Mouse (Mus musculus) right cerebral cortex, postnatal 25 days (tissue): Measurements from ENCODE around the gene Rnf111.
"Not testable (repeated sequence)": the region's sequence is repeated elsewhere in the genome, so short reads cannot be mapped to it uniquely, and the experiment has no call there.

Source experiments
- DNase-seq: peaks from one replicate; pipeline ENCODE4 v3.0.0; 2022

Rnf111 gene

DNA sequence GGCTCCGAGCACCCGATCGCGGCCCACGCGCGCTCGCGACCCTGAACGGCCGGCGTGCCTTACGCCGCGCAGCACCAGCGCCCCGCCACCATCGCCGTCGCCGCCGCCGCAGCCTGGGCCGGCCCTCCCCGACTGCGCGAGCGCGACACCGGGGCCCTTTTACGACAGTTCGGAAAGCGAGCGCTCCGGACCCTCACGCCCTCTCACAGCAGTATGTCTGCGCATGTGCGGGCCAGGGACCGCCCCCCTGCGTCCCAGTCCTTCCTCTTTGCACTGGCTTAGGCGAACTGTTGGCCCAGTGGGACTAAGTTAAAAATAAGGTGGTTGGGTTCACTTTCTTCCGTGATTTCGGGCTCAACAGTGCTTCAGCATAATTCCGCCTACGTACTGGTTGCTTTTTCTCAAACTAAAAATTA lies at the start of gene Rnf111:
Gene Rnf111, minus strand, starts transcription at position 100 of the 416 bp plus-strand sequence.
- peak; percentile 96 for DNase-seq

- DNase-seq = not testable (repeated sequence)
These were observed 48.7 kb upstream of the Rnf111 start for GRCm38 (mm10) chr9:70552233-70552632.

DNA sequence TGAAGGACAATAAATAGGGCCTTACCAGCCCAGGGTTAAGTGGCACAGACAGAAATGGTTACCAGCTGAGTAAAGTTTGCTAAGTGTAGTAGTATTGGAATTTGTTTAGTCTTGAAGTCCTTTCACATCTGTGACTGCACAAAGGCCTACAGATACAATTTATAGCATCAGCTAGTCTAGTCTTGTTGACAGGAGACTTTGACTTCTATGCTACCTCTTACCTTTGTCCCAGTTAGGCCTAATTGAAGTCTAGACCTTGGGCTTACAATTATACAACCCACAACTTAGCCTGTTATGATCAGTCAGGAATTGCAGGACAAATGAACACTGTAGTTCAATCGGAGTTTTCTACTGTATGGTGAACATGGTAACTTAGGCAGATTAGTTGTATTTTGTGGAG lies 48.0 kb upstream of the Rnf111 start:
- DNase-seq = no peak

DNA sequence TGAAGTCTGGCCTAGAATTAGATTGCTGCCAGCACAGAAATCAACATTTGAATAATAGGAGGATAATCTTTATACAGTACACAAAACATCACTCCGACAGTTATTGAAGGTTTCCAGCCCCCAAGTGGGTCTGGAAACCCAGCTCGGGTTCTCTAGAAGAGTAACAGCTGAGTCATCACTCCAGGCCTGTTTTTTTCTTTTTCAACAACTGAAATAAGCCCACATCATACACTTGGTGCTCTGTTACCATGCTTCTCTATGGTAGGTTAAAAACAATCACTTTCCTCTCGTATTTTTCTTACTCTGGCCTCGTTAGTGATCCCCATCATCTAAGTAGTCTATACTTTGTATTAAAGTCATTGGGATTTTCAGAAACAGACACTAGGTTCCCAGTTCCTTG lies 44.8 kb upstream of the Rnf111 start:
- DNase-seq = no peak

DNA sequence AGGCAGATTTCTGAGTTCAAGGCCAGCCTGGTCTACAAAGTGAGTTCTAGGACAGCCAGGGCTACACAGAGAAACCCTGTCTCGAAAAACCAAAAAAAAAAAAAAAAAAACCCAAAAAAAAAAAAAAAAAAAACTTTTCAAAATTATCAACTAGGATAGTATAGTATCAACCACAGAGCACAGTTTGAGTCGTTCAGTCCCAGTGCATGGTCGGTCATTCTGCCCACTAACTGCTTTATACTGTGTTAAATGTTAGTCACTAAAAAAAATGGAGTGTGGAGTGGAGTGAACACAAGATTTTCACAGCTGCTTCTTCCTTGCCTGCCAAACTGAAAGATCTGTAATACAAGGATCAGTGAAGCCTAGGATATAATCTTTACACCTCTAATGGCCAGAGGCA lies 43.1 kb upstream of the Rnf111 start:
- DNase-seq = not testable (repeated sequence)

DNA sequence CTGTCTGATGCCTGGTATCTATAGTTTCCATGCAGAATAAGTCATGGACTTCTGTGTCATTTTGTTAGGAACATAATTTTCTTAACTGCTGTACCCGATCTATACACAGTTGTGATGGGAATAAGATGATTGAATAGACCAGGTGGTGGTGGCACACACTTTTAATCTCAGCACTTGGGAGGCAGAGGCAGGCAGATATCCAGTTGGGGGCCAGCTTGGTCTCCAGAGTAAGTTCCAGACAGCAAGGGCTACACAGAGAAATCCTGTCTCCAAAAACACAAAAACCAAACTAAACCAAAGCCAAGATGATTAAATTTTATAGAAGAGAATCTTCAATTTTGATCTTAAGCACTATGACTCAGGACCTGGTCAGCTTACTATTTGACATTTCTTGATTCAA lies 41.3 kb upstream of the Rnf111 start:
- no peak for DNase-seq

DNA sequence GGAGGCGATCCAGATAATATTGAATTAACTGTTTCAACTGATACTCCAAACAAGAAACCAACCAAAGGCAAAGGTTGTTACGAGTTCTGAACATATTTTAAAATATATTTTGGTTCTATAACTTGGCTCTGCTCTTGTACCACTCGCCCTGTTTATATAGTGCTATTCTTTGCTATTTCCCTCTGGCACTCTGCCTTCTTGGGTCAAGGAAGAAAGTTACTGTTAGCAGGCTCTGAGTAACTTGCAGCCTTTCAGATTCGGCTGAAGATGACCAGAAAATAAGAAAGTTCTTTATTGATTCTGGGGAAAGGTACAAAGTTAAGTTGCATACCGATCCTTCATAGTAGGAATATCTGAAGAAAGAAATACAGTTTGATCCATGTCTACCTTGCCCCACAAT lies 40.5 kb upstream of the Rnf111 start:
- no peak for DNase-seq

DNA sequence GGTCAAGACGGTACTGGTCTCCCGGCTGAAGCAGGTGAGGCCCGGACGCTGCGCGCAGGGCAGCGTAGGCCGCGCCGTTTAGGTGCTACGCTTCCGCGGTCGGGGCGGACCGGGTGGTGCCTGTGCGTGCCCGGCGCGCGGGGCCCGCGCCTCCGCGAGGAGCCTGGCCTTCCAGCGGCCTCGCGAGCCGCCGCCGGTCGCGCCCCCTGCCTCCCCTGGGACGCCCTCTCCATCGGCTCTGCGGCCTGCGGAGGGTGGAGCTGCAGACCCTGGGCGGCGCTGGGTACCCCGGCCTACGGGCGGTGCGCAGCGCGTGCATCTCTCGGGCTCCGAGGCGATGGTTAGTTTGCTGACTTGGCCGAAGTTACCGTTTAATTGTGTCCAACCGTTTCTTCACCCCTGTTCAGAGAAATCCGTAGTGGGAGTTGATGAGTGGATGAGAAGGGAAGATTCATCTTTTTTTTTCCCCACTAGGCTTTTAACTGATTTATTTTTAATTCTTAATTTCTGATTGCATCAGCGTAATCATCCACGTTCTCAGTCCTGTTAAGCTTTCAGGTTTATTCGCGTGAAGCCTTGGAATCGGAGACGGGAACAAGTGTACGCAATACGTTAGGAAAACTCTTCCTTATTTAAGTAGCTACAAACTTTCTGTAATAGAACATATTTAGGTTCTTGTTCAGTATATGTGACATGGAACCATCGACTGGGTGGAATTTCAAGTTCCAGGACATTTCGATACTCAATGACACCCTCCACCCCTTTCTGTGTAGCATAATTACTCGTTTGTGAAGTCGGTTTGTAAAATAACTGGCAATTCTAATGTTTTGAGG lies 39.7 kb upstream of the Rnf111 start:
- peak; percentile 82 for DNase-seq

DNA sequence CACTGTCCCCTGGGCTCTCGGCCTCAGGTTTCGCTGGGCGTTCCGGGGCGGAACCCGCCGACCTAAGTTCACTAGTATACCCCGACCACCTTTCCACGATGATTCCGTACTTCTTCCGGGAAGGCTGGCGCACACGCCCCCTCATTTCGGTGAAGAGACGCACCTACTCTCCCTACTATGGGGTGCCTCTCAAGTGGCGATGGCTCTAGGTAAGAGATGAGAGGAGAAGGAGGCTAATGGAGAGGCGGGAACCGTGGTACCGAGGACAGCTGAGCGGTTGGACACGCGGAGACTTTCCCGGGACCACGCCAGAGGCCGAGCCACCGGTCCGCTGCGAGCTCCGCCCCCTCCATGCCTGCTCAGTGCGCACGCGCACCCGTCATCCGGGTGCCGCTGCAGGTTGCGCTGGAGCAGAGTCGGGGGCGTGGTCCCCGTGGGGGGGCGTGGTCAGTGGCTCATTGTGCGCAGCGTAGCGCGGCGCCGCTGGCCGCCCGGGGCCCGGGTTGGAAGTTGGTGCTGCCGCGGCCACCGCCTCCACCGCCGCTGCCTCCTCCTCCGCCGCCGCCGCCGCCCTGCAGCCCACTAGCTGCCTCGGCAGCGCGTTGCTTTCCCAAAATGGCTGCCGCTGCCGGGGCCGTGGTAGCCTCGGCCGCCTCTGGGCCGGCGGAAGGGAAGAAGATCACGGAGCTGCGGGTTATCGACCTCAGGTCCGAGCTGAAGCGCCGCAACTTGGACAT lies 38.9 kb upstream of the Rnf111 start, which contains the start of gene Sltm:
Gene Sltm, plus strand, starts transcription at position 450 of the 737 bp plus-strand sequence.
- DNase-seq = peak; percentile 99

- no peak for DNase-seq
These were observed 38.1 kb upstream of the Rnf111 start for GRCm38 (mm10) chr9:70541584-70541983.

- no peak for DNase-seq
These were observed 29.8 kb upstream of the Rnf111 start for GRCm38 (mm10) chr9:70533328-70533727.

GRCm38 (mm10) chr9:70524366-70524765 lies 20.8 kb upstream of the Rnf111 start:
- no peak for DNase-seq

GRCm38 (mm10) chr9:70523813-70524212 lies 20.3 kb upstream of the Rnf111 start:
- no peak for DNase-seq

DNA sequence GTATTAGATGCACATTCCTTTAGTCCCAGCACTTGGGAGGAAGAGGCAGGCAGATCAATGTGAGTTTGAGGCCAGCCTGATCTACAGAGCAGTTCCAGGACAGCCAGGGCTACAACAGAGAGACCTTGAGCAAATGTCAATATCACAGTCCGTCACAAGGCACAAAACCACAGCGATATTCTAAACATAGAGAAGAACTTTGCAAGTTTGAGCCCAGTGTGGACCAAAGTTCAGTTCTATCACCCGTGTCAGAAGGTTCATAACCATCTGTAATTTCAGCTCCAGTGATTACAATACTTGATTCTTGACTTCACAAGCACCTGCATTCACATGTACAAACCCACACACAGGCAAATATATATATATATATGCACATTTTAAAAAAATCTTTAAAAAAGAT lies 17.1 kb upstream of the Rnf111 start:
- no peak for DNase-seq

DNA sequence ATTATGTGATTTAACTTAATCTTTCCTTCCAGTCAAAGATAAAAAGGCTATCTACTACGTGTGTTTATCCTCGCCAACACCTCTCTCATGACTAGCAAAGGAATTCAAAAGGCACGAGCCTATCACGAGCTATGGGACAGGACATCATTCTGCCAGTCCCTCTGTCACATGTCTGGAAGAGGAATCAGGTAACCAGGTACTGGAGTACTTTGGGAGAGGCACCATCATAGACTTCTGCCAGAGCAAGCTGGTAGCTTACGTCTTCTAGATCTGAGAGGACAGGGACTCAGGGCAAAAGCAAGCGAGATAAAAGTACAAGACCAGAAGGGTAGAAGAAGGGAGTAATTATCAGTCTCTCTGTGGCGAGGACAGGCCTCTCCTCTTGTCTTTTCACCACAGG lies 8.2 kb upstream of the Rnf111 start:
- no peak for DNase-seq

GRCm38 (mm10) chr9:70510998-70511583 lies 7.6 kb upstream of the Rnf111 start:
- no peak for DNase-seq

GRCm38 (mm10) chr9:70509906-70510525 lies 6.5 kb upstream of the Rnf111 start:
- DNase-seq = no peak

DNA sequence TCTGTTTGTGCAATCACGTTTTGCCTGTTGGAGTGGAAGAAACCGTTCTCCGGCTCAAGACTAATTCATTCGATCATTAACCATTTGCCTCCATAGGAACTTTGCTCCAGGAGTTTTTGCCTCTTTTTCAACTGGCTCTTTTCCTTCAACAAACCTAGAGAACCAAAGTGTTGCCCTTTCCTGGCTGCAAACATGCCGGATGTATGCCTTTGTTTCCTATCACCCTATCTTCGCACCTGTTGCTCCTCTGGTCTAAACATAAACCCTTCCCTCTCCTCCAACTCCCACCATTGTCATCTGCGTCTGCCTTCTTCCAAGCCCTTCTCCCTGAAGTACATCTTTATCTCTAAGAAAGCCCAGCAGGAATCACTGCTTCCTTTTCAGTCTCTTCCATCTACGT lies 3.3 kb upstream of the Rnf111 start:
- no peak for DNase-seq

- no peak for DNase-seq
These were observed 2.7 kb upstream of the Rnf111 start for GRCm38 (mm10) chr9:70506186-70506585.

GRCm38 (mm10) chr9:70503015-70503603 lies 416 bp downstream of the Rnf111 start:
- peak; percentile 61 for DNase-seq

GRCm38 (mm10) chr9:70502284-70503014 lies 1.1 kb downstream of the Rnf111 start:
- no peak for DNase-seq

GRCm38 (mm10) chr9:70496990-70497389 lies 6.5 kb downstream of the Rnf111 start:
- DNase-seq = no peak
